Mouse (Mus musculus): ENCODE data around the gene Ttc1.

Gene Ttc1

GRCm38 (mm10) chr11:43700291-43700690 lies 47.5 kb downstream of the Ttc1 start:
- no peak for DNase-seq

GRCm38 (mm10) chr11:43698621-43699020 lies 49.2 kb downstream of the Ttc1 start:
- DNase-seq: no peak

GRCm38 (mm10) chr11:43696623-43697022 lies 51.2 kb downstream of the Ttc1 start:
- no peak for DNase-seq

- no peak for DNase-seq
Observed at GRCm38 (mm10) chr11:43688850-43689249, 59.0 kb downstream of the Ttc1 start.

- peak; percentile 79 for DNase-seq
Observed at GRCm38 (mm10) chr11:43682415-43683217, 65.2 kb downstream of the Ttc1 start.

- peak; percentile 98 for DNase-seq
Observed at GRCm38 (mm10) chr11:43681472-43682414, 66.1 kb downstream of the Ttc1 start, which contains the start of gene Pwwp2a. Pwwp2a (plus strand) TSS chr11:43681998.

All from thymus, postnatal 14 days (tissue).